Mouse (Mus musculus) myocyte (in vitro differentiated cells): ENCODE results near the gene Pitx1. TPM values are rescaled to one million over a fixed set of nuclear protein-coding genes. Genes with fewer than 3 reads are reported as not detected.

Experiments used
- H3K27me3 ChIP-seq: one replicate; pipeline ENCODE4 v1.6.1; 2011; ENCODE audit not compliant: control insufficient read depth, insufficient read depth, insufficient read length
- H3K36me3 ChIP-seq: one replicate; pipeline ENCODE4 v1.6.1; 2011; ENCODE audit not compliant: control insufficient read depth, insufficient read depth
- H3K4me2 ChIP-seq: one replicate; pipeline ENCODE4 v1.6.1; 2011; ENCODE audit warnings: low read depth, control low read depth
- H3K4me3 ChIP-seq: one replicate; pipeline ENCODE4 v1.5.1; 2011; ENCODE audit warnings: mild to moderate bottlenecking, control low read depth, moderate library complexity
- H3K79me2 ChIP-seq: one replicate; pipeline ENCODE4 v1.6.1; 2011; ENCODE audit not compliant: control insufficient read depth, insufficient read depth
- H3ac ChIP-seq: one replicate; pipeline ENCODE4 v1.6.1; 2011; ENCODE audit not compliant: control insufficient read depth, insufficient read length
- CEBPB ChIP-seq: IDR thresholded peaks from 2 replicates; pipeline ENCODE4 v1.6.1; 2011; ENCODE audit warnings: mild to moderate bottlenecking, moderate library complexity; ENCODE audit not compliant: poor library complexity, insufficient read depth, severe bottlenecking
- E2F4 ChIP-seq: IDR thresholded peaks from one replicate; pipeline ENCODE4 v1.6.1; 2011; ENCODE audit warnings: mild to moderate bottlenecking, control low read depth, moderate library complexity; ENCODE audit not compliant: insufficient read depth
- MAX ChIP-seq: IDR thresholded peaks from one replicate; pipeline ENCODE4 v1.6.1; 2011; ENCODE audit warnings: low read depth, mild to moderate bottlenecking, control low read depth
- MYOD1 ChIP-seq, 3 experiments: IDR thresholded peaks; one replicate each; pipeline ENCODE4 v1.6.1; 2011; ENCODE audit warnings: control low read depth in 2 of 3, low read depth in 2 of 3, mild to moderate bottlenecking in 2 of 3, moderate library complexity in 1 of 3; ENCODE audit not compliant: insufficient read length in 2 of 3, control insufficient read depth in 1 of 3
- MYOG ChIP-seq, 3 experiments: IDR thresholded peaks; one replicate each; pipeline ENCODE4 v1.6.1; 2011; ENCODE audit warnings: control low read depth in 2 of 3, low read depth in 2 of 3, mild to moderate bottlenecking in 2 of 3; ENCODE audit not compliant: insufficient read length in 2 of 3, control insufficient read depth in 1 of 3, insufficient read depth in 1 of 3
- POLR2A ChIP-seq: IDR thresholded peaks from one replicate; pipeline ENCODE4 v1.6.1; 2011; ENCODE audit warnings: low read depth, mild to moderate bottlenecking, control low read depth, moderate library complexity; ENCODE audit not compliant: insufficient read length
- POLR2AphosphoS2 ChIP-seq: IDR thresholded peaks from one replicate; pipeline ENCODE4 v1.6.1; 2011; ENCODE audit warnings: low read depth, control low read depth; ENCODE audit not compliant: insufficient read length
- REST ChIP-seq: IDR thresholded peaks from one replicate; pipeline ENCODE4 v1.6.1; 2011; ENCODE audit warnings: mild to moderate bottlenecking, control low read depth, moderate library complexity; ENCODE audit not compliant: insufficient read depth, insufficient read length
- SRF ChIP-seq: IDR thresholded peaks from one replicate; pipeline ENCODE4 v1.6.1; 2011; ENCODE audit warnings: low read depth; ENCODE audit not compliant: control insufficient read depth, insufficient read length
- TCF12 ChIP-seq: IDR thresholded peaks from one replicate; pipeline ENCODE4 v1.6.1; 2011; ENCODE audit warnings: mild to moderate bottlenecking, control low read depth; ENCODE audit not compliant: poor library complexity, insufficient read depth, severe bottlenecking
- TCF3 ChIP-seq: IDR thresholded peaks from one replicate; pipeline ENCODE4 v1.6.1; 2011; ENCODE audit warnings: low read depth, control low read depth; ENCODE audit not compliant: insufficient read length
- USF1 ChIP-seq: IDR thresholded peaks from one replicate; pipeline ENCODE4 v1.6.1; 2011; ENCODE audit warnings: low read depth, mild to moderate bottlenecking, control low read depth, moderate library complexity
- polyA plus RNA-seq: library from polyadenylated mRNA; unstranded; fragments of >200 nt; fragmentation: generic; extraction: Trizol; gene quantifications from one replicate; pipeline ENCODE4 v1.2.1, GENCODE M21; 2012; ENCODE audit warnings: missing spikeins

Gene Pitx1
- polyA plus RNA-seq, 1 experiment, result not detected

DNA sequence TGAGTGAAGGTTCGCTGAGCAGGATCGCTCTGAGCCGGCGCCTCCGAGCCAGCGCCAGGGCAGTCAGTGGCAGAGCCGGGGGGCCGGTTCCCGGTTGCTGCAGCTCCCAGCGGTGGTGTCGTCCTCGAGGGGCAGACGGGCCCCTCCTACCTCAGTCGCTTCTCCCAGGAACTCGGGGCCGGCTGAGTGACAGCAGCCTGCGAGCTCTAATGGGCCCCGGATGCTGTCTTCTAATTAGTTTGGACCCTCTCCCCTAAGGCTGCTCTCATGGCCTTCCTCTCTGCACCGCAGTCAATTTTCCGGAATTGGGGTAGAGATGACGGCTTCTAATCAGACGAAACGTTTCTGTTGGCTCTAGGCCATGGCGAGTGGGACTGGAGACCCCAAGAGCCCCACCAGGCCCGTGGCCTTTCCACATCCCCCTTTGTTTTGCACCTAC is 4.3 kb downstream of the Pitx1 start:
- H3K27me3 ChIP-seq, result peaks cover 72% of the 10 kb centered on the region
- H3K4me2 ChIP-seq, result no peak overlapping the region
- H3K4me3 ChIP-seq, result no peak overlapping the region
- no peaks in the 10 kb centered on the region for H3K79me2 ChIP-seq
- H3K36me3 ChIP-seq, result no peaks in the 10 kb centered on the region
- TF ChIP-seq TCF3 (no peak), POLR2A (no peak), MYOD1 (IDR thresholded peaks at IDR 0.05; ENCODE audit: control insufficient read depth in 1 of 3, insufficient read length in 2 of 3, low read depth in 2 of 3) (no peak), SRF (no peak), REST (no peak), MAX (no peak)
- H3ac ChIP-seq, result no peak overlapping the region

DNA sequence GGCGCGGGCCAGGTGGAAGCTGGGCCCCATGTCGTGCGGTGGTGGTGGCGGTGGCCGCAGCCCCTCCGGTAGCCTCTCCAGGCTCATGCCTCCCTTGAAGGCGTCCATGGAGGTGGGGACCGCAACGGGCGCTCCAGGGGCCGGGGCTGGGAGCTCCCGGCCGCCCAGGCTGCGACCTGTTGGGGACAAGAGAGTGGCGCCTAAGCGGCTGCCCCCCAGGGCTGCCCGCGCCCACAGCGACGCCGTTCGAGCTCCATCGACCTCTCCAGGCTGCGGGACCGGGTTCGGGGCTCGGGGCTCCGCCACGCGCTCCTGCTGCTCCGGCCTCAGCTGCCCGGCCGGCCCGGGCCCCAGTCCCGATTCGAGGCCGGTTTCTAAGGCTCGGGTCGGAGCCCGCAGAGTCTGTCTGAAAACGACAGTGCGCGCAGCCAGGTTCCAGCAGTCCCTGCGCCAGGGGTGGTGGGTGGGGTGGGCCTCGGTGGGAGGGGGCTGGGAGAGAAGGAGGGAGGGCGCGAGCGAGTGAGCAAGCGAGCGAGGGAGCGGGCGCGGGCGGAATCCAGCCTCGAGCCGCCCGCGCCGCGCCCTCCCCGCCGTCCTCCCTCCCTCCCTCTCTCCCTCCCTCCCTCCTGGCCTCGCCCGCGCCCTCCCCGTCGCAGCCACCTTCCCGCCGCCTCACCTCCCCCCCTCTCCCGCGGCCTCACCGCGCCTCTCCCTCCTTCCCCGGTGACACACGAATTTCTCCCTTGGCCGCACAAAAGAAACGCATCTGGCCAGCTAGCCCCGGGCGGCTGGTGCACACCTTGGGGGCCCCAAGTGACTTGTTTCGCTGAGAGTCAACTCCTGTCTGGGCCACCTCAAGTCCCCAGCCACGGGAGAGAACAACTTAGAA is 4.9 kb downstream of the Pitx1 start:
- Histone ChIP-seq H3ac (no peak overlapping the region), H3K4me3 (no peak overlapping the region), H3K27me3 (peaks cover 73% of the 10 kb centered on the region), H3K36me3 (no peaks in the 10 kb centered on the region), H3K79me2 (no peaks in the 10 kb centered on the region), H3K4me2 (no peak overlapping the region)
- TF ChIP-seq SRF (no peak), MAX (no peak), E2F4 (no peak), POLR2A (no peak), POLR2AphosphoS2 (no peak), REST (no peak), MYOG (IDR thresholded peaks at IDR 0.05; ENCODE audit: control insufficient read depth in 1 of 3, insufficient read depth in 1 of 3, insufficient read length in 2 of 3, low read depth in 2 of 3) (no peak), USF1 (no peak), CEBPB (no peak), TCF12 (no peak), MYOD1 (IDR thresholded peaks at IDR 0.05; ENCODE audit: control insufficient read depth in 1 of 3, insufficient read length in 2 of 3, low read depth in 2 of 3) (no peak), TCF3 (no peak)

DNA sequence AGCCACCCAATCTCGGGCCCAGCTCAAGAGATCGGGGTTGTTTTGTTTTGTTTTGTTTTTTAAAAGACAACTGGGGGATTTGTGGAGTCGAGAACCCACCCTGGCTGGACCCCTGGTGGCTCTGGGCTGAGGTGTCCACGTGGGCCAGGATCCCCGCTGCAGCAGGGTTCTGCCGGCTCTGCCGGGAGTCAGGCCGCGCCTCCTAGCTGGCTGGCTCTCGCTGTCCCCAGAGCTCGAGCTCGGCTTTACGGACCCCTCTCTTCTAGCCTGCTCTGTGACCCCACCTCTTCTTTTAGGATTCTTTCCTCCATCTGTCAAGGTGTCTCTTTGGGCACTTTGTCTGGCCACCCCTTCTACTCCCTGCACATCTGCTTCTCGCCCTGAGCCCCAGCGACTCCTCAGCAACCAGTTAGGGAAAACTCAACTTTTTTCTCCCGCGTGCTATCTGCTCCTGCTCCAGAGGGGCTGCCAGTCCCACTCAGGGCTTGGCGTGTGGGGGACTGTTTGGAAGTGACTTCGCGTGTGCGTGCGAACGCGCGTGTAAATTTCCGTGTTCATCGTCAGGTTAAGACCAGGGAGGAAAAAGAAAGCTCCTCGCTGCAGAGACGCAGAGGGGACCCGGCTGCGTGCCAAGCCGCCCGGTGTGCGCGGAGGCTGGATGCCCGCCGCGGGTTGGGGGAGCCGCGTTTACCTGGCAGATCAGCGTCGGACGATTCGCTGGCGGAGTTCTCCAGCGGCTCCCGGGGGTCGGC is 5.7 kb downstream of the Pitx1 start:
- TF ChIP-seq MYOD1 (IDR thresholded peaks at IDR 0.05; ENCODE audit: control insufficient read depth in 1 of 3, insufficient read length in 2 of 3, low read depth in 2 of 3) (no peak), POLR2A (no peak), MAX (no peak), REST (no peak), POLR2AphosphoS2 (no peak), CEBPB (no peak), MYOG (IDR thresholded peaks at IDR 0.05; ENCODE audit: control insufficient read depth in 1 of 3, insufficient read depth in 1 of 3, insufficient read length in 2 of 3, low read depth in 2 of 3) (no peak), SRF (no peak), TCF12 (no peak), USF1 (no peak), TCF3 (no peak), E2F4 (no peak)
- H3K27me3 ChIP-seq, result peaks cover 73% of the 10 kb centered on the region
- H3K4me2 ChIP-seq, result no peak overlapping the region
- no peaks in the 10 kb centered on the region for H3K36me3 ChIP-seq
- H3K79me2 ChIP-seq, result no peaks in the 10 kb centered on the region
- no peak overlapping the region for H3K4me3 ChIP-seq
- H3ac ChIP-seq, result no peak overlapping the region

DNA sequence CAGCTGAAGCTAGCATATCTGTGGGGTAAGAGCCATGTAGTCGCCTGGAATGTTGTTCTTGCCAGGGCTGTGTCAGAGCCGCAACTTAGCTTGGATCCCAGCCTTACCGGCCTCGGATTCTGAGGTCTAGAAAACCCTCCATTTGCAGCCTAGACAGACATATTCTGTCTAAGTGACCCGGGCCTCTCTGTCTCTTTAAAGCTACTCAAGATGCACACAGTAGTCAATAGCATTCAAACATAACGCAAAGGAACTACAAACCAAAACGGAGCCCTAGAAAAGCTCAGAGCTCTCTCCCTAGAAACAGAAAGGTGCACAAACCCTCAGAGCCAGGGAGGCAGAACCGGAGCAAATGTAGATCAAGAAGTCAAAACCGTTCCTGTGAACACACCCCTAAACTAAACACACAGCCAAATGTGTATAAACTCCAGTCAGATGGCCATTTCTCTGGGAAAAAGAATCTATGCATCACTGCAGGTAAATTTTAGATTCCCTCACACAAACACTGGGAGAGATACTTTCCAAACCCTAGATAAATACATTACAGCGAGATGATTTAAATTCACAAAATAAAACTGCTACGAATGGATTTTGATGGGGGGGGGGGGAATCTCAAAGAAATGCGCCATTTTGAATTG is 6.9 kb downstream of the Pitx1 start:
- H3ac ChIP-seq, result no peak overlapping the region
- peaks cover 83% of the 10 kb centered on the region for H3K27me3 ChIP-seq
- H3K4me2 ChIP-seq, result no peak overlapping the region
- H3K36me3 ChIP-seq, result no peaks in the 10 kb centered on the region
- no peak for TF ChIP-seq POLR2A
- no peak for TF ChIP-seq MAX
- TF ChIP-seq CEBPB, result no peak
- no peak for TF ChIP-seq SRF
- no peak for TF ChIP-seq MYOG (IDR thresholded peaks at IDR 0.05; ENCODE audit: control insufficient read depth in 1 of 3, insufficient read depth in 1 of 3, insufficient read length in 2 of 3, low read depth in 2 of 3)
- TF ChIP-seq USF1, result no peak
- no peak for TF ChIP-seq TCF12
- no peak for TF ChIP-seq REST
- TF ChIP-seq E2F4, result no peak
- TF ChIP-seq MYOD1 (IDR thresholded peaks at IDR 0.05; ENCODE audit: control insufficient read depth in 1 of 3, insufficient read length in 2 of 3, low read depth in 2 of 3), result no peak
- TF ChIP-seq POLR2AphosphoS2, result no peak
- no peak for TF ChIP-seq TCF3
- no peak overlapping the region for H3K4me3 ChIP-seq
- no peaks in the 10 kb centered on the region for H3K79me2 ChIP-seq
